ENCODE assay signal across 8 mouse cellular contexts in the genomic region with DNA sequence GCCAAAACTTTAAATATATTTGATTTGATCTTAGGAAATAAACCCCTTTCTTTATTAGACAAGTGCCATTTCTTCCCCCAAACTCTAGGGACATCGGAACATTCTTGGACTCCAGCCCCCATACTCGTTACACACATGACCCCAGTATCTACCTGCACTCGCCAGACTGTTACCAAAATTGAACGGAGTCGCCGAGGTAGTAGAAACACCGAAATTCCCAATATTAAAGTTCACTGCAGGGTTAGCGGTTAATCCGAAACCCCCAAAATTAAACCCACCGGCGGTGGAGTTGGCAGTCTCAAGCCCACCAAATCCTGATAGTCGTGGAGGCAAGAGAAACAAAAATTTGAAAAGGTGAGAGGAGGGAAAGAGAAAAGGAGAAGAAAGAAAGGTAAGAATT. TPM values are rescaled to one million over a fixed set of nuclear protein-coding genes. Genes with fewer than 3 reads are reported as not detected.
A peak's percentile ranks its signal among the peaks of the same experiment; 100 is the strongest.
DNase-seq lines count a peak whose midpoint lies in the region; ATAC-seq lines count a peak whose summit lies in the region.

No protein-coding gene starts in this region.

- DNase-seq in embryo, embryonic 10 days (ENCODE audit: low spot score) = peak; percentile 19
- no peak for DNase-seq in embryo, embryonic 9.5 days (ENCODE audit: extremely low spot score)
- DNase-seq in thymus, postnatal 14 days = peak; percentile 6
- no peak for DNase-seq in thymus, postnatal 10 days (ENCODE audit: low spot score in 2 of 2)
- DNase-seq in limb, embryonic 11.5 days (ENCODE audit: low spot score) = peak; percentile 28
- DNase-seq in adrenal gland, postnatal 36 days = no peak
- no peak for DNase-seq in spleen, postnatal 14 days (ENCODE audit: low spot score in 2 of 2)

- peak overlapping the region; percentile 90 for H3K9ac ChIP-seq in limb, embryonic 11.5 days (ENCODE audit: low read length)
- peak overlapping the region; percentile 97 for H3K9ac ChIP-seq in stomach, embryonic 16.5 days (ENCODE audit: low read length)

- no peak for ATAC-seq in limb, embryonic 11.5 days (ENCODE audit: insufficient number of reproducible peaks, low FRiP score, low TSS enrichment, low read depth)
- no peak for ATAC-seq in stomach, embryonic 16.5 days (ENCODE audit: insufficient read depth, low FRiP score)

- 2% methylated on average over 12 of the region's 12 CpGs for WGBS in limb, embryonic 11.5 days
- under 1% methylated on average over 12 of the region's 12 CpGs for WGBS in stomach, embryonic 16.5 days

- H3K4me1 ChIP-seq in limb, embryonic 11.5 days (ENCODE audit: control insufficient read depth, insufficient read depth, low read length) = no peaks in the 10 kb centered on the region
- peaks cover 7% of the 10 kb centered on the region for H3K4me1 ChIP-seq in stomach, embryonic 16.5 days (ENCODE audit: control insufficient read depth, insufficient read depth, low read length)

- peak overlapping the region; percentile 97 for H3K4me3 ChIP-seq in limb, embryonic 11.5 days (ENCODE audit: low read depth, low read length)
- H3K4me3 ChIP-seq in stomach, embryonic 16.5 days (replicated peaks; ENCODE audit: low read length) = peak overlapping the region; percentile 97

- H3K9me3 ChIP-seq in limb, embryonic 11.5 days (ENCODE audit: control insufficient read depth, low read length) = no peaks in the 10 kb centered on the region
- H3K9me3 ChIP-seq in stomach, embryonic 16.5 days (replicated peaks; ENCODE audit: control insufficient read depth, low read length) = no peaks in the 10 kb centered on the region

- H3K27me3 ChIP-seq in limb, embryonic 11.5 days (ENCODE audit: control insufficient read depth, insufficient read depth, low read length) = no peaks in the 10 kb centered on the region
- H3K27me3 ChIP-seq in stomach, embryonic 16.5 days (ENCODE audit: control insufficient read depth, insufficient read depth, low read length) = no peaks in the 10 kb centered on the region

- peak overlapping the region; percentile 76; the same call in 1 of the 2 replicates for H3K27ac ChIP-seq in limb, embryonic 11.5 days (replicated peaks; ENCODE audit: low read depth, low read length)
- H3K27ac ChIP-seq in stomach, embryonic 16.5 days (ENCODE audit: low read length) = no peak overlapping the region

- H3K4me2 ChIP-seq in limb, embryonic 11.5 days (ENCODE audit: low read depth, severe bottlenecking) = peak overlapping the region; percentile 78
- peak overlapping the region; percentile 94 for H3K4me2 ChIP-seq in stomach, embryonic 16.5 days (ENCODE audit: low read depth, low read length)

- peaks cover 1% of the 10 kb centered on the region; the same call in 1 of the 2 replicates for H3K36me3 ChIP-seq in limb, embryonic 11.5 days (ENCODE audit: control insufficient read depth, insufficient read depth, low read length)
- H3K36me3 ChIP-seq in stomach, embryonic 16.5 days (ENCODE audit: control insufficient read depth, insufficient read depth, low read length) = no peaks in the 10 kb centered on the region

RNA-seq across cellular contexts. Expression of a gene that starts 0.9 kb away (rescaled TPM):
- 77.4 and 77.5 TPM in 2 replicates for polyA plus RNA-seq in limb, embryonic 11.5 days (2014; fragmentation: Nextera tagmentation; extraction: Ambion mirVana)
- polyA plus RNA-seq in stomach, embryonic 16.5 days (2015; fragmentation: Nextera tagmentation; extraction: Ambion mirVana) = 47.1 and 47.3 TPM in 2 replicates
- total RNA-seq in adrenal gland, postnatal 36 days (2021) = 10 to 100 TPM; 28.4 to 31.3 TPM

Comparison
In these comparisons a context has a peak if more than half of its experiments do, and no peak if none do; other contexts are left out.
1. DNase-seq: peak in embryo, embryonic 10 days (single experiment), thymus, postnatal 14 days (single experiment) and limb, embryonic 11.5 days (single experiment); none in embryo, embryonic 9.5 days (single experiment), thymus, postnatal 10 days (0 of 2), adrenal gland, postnatal 36 days (0 of 2) and spleen, postnatal 14 days (0 of 2).